In genomic region chr2:145961861-145962260, GRCm38 (mm10) we compare ENCODE assay signal across 27 mouse cellular contexts. TPM values are rescaled to one million over a fixed set of nuclear protein-coding genes. Genes with fewer than 3 reads are reported as not detected.
"Had no signal": no experiment of that assay in that cellular context is flagged by ENCODE, and none has a peak within 500 bp of the region (broad histone marks: within the 10 kb centered on the region; RNA-seq: fewer than 3 reads in every experiment).

No protein-coding gene starts in this region.

- H3K36me3 ChIP-seq: kidney, embryonic 15.5 days; limb, embryonic 10.5 days; limb, embryonic 13.5 days; liver, embryonic 12.5 days; liver, embryonic 15.5 days; lung, embryonic 15.5 days; midbrain, embryonic 10.5 days; midbrain, embryonic 13.5 days; neural tube, embryonic 12.5 days; neural tube, embryonic 15.5 days had no signal

- H3K9me3 ChIP-seq: kidney, embryonic 15.5 days; limb, embryonic 10.5 days; limb, embryonic 13.5 days; liver, embryonic 12.5 days; liver, embryonic 15.5 days; lung, embryonic 15.5 days; midbrain, embryonic 10.5 days; midbrain, embryonic 13.5 days; neural tube, embryonic 12.5 days; neural tube, embryonic 15.5 days had no signal

- H3K27ac ChIP-seq: kidney, embryonic 15.5 days; left cerebral cortex, adult 2 months; limb, embryonic 10.5 days; limb, embryonic 13.5 days; liver, embryonic 12.5 days; liver, embryonic 15.5 days; lung, embryonic 15.5 days; midbrain, embryonic 10.5 days; midbrain, embryonic 13.5 days; neural tube, embryonic 12.5 days; neural tube, embryonic 15.5 days; stomach, postnatal 0 days had no signal

- H3K4me3 ChIP-seq: kidney, embryonic 15.5 days; left cerebral cortex, adult 2 months; limb, embryonic 10.5 days; limb, embryonic 13.5 days; liver, embryonic 12.5 days; liver, embryonic 15.5 days; lung, embryonic 15.5 days; megakaryocyte, embryonic 14.5 days; midbrain, embryonic 10.5 days; midbrain, embryonic 13.5 days; neural tube, embryonic 12.5 days; neural tube, embryonic 15.5 days had no signal

- H3K4me2 ChIP-seq: kidney, embryonic 15.5 days; limb, embryonic 13.5 days; liver, embryonic 12.5 days; liver, embryonic 15.5 days; lung, embryonic 15.5 days; midbrain, embryonic 13.5 days; neural tube, embryonic 12.5 days; neural tube, embryonic 15.5 days had no signal

- ATAC-seq: liver, embryonic 12.5 days; midbrain, embryonic 13.5 days had no signal

- H3K4me1 ChIP-seq: kidney, embryonic 15.5 days; limb, embryonic 10.5 days; limb, embryonic 13.5 days; liver, embryonic 12.5 days; liver, embryonic 15.5 days; lung, embryonic 15.5 days; neural tube, embryonic 15.5 days had no signal

- H3K27me3 ChIP-seq: liver, embryonic 12.5 days; liver, embryonic 15.5 days; neural tube, embryonic 12.5 days; neural tube, embryonic 15.5 days had no signal

- DNase-seq: kidney, postnatal 10 days; kidney, postnatal 36 days; layer of hippocampus, postnatal 36 days; liver; lung, adult 18-20 months; lung, postnatal 10 days; lung, postnatal 36 days; right cerebral cortex, adult 18-20 months; right cerebral cortex, postnatal 14 days; right cerebral cortex, postnatal 4 days; thymus, adult 2 months; thymus, postnatal 14 days; thymus, postnatal 4 days had no signal

- H3K9ac ChIP-seq: kidney, embryonic 15.5 days; limb, embryonic 13.5 days; liver, embryonic 12.5 days; liver, embryonic 15.5 days; lung, embryonic 15.5 days; midbrain, embryonic 13.5 days; neural tube, embryonic 12.5 days; neural tube, embryonic 15.5 days had no signal

RNA-seq across cellular contexts. Expression of gene Cfap61, which starts 27.3 kb away (rescaled TPM):
- polyA plus RNA-seq: liver, embryonic 12.5 days; liver, embryonic 15.5 days; stomach, embryonic 14.5 days had no signal
